Mouse (Mus musculus) T-cell, adult 2 months (primary cell): ENCODE data around the gene Atp6v1f.

Experiments
- DNase-seq: peaks from one replicate; pipeline ENCODE4 v3.0.0; 2022; ENCODE audit warnings: low spot score

Atp6v1f gene

GRCm38 (mm10) chr6:29467583-29468354 lies at the start of gene Atp6v1f:
Gene Atp6v1f, plus strand, starts transcription at chr6:29467718.
- peak; percentile 92 for DNase-seq

GRCm38 (mm10) chr6:29420596-29420995 lies 46.9 kb upstream of the Atp6v1f start:
- DNase-seq, result no peak

- DNase-seq, result no peak
Measured at GRCm38 (mm10) chr6:29425118-29425517, 42.4 kb upstream of the Atp6v1f start.

GRCm38 (mm10) chr6:29426331-29426730 lies 41.2 kb upstream of the Atp6v1f start:
- no peak for DNase-seq

GRCm38 (mm10) chr6:29428171-29428570 lies 39.3 kb upstream of the Atp6v1f start:
- DNase-seq, result no peak

GRCm38 (mm10) chr6:29430681-29431420 lies 36.7 kb upstream of the Atp6v1f start:
- DNase-seq, result no peak

- no peak for DNase-seq
Measured at GRCm38 (mm10) chr6:29431473-29431872, 36.0 kb upstream of the Atp6v1f start.

GRCm38 (mm10) chr6:29432156-29432555 lies 35.4 kb upstream of the Atp6v1f start:
- no peak for DNase-seq

GRCm38 (mm10) chr6:29432676-29433037 lies 34.9 kb upstream of the Atp6v1f start:
- DNase-seq, result no peak

- no peak for DNase-seq
Measured at GRCm38 (mm10) chr6:29433038-29433803, 34.3 kb upstream of the Atp6v1f start, which contains the start of gene Flnc. Gene Flnc, plus strand, starts transcription at chr6:29433256.

- DNase-seq, result no peak
Measured at GRCm38 (mm10) chr6:29433804-29434795, 33.4 kb upstream of the Atp6v1f start.

- DNase-seq, result no peak
Measured at GRCm38 (mm10) chr6:29434911-29435691, 32.4 kb upstream of the Atp6v1f start.

GRCm38 (mm10) chr6:29435940-29436451 lies 31.5 kb upstream of the Atp6v1f start:
- DNase-seq, result no peak

GRCm38 (mm10) chr6:29436461-29436934 lies 31.0 kb upstream of the Atp6v1f start:
- DNase-seq, result no peak

- DNase-seq, result no peak
Measured at GRCm38 (mm10) chr6:29439251-29439650, 28.3 kb upstream of the Atp6v1f start.

- no peak for DNase-seq
Measured at GRCm38 (mm10) chr6:29439789-29440188, 27.7 kb upstream of the Atp6v1f start.

GRCm38 (mm10) chr6:29444773-29445172 lies 22.7 kb upstream of the Atp6v1f start:
- peak; percentile 19 for DNase-seq

GRCm38 (mm10) chr6:29445354-29445753 lies 22.2 kb upstream of the Atp6v1f start:
- DNase-seq, result no peak

- no peak for DNase-seq
Measured at GRCm38 (mm10) chr6:29449858-29450257, 17.7 kb upstream of the Atp6v1f start.

GRCm38 (mm10) chr6:29450667-29451066 lies 16.9 kb upstream of the Atp6v1f start:
- DNase-seq, result no peak
